Mouse (Mus musculus) c-Kit-positive CD71-positive TER-119-positive erythroid progenitor cells, embryonic 14.5 days (primary cell): ENCODE data around the gene Pifo.
"Not testable (repeated sequence)": the region's sequence is repeated elsewhere in the genome, so short reads cannot be mapped to it uniquely, and the experiment has no call there.

Source experiments
- DNase-seq: peaks from one replicate; pipeline ENCODE4 v3.0.0-alpha.2; 2013; ENCODE audit warnings: low spot score

Pifo gene

GRCm38 (mm10) chr3:106014546-106014945, at the start of gene Pifo:
Gene Pifo, minus strand, starts transcription at chr3:106014646.
- no peak for DNase-seq

GRCm38 (mm10) chr3:106057966-106058365, 43.5 kb upstream of the Pifo start:
- DNase-seq: no peak

GRCm38 (mm10) chr3:106051896-106052295, 37.5 kb upstream of the Pifo start:
- DNase-seq: no peak

GRCm38 (mm10) chr3:106040306-106040705, 25.9 kb upstream of the Pifo start:
- DNase-seq: peak; percentile 2

GRCm38 (mm10) chr3:106032781-106033180, 18.3 kb upstream of the Pifo start, which contains the start of gene Chil5:
Gene Chil5, minus strand, starts transcription at chr3:106032814.
- DNase-seq: no peak

GRCm38 (mm10) chr3:106024135-106024534, 9.7 kb upstream of the Pifo start:
- no peak for DNase-seq

- no peak for DNase-seq
These were observed 7.4 kb upstream of the Pifo start for GRCm38 (mm10) chr3:106021840-106022239.

GRCm38 (mm10) chr3:106003360-106003759, 11.1 kb downstream of the Pifo start:
- not testable (repeated sequence) for DNase-seq

GRCm38 (mm10) chr3:106001416-106002370, 12.8 kb downstream of the Pifo start:
- DNase-seq: no peak

- DNase-seq: no peak
These were observed 13.6 kb downstream of the Pifo start for GRCm38 (mm10) chr3:106000707-106001375.

GRCm38 (mm10) chr3:105994730-105995129, 19.7 kb downstream of the Pifo start:
- no peak for DNase-seq

GRCm38 (mm10) chr3:105991653-105992283, 22.7 kb downstream of the Pifo start:
- peak; percentile 37 for DNase-seq

GRCm38 (mm10) chr3:105989611-105990010, 24.8 kb downstream of the Pifo start:
- not testable (repeated sequence) for DNase-seq

- DNase-seq: no peak
These were observed 40.3 kb downstream of the Pifo start for GRCm38 (mm10) chr3:105974174-105974573.

GRCm38 (mm10) chr3:105973411-105973810, 41.0 kb downstream of the Pifo start, which contains the start of gene Ovgp1:
Gene Ovgp1, plus strand, starts transcription at chr3:105973711.
- no peak for DNase-seq

- no peak for DNase-seq
These were observed 42.5 kb downstream of the Pifo start for GRCm38 (mm10) chr3:105971831-105972446.

GRCm38 (mm10) chr3:105960700-105961099, 53.7 kb downstream of the Pifo start:
- DNase-seq: no peak

GRCm38 (mm10) chr3:105959999-105960398, 54.4 kb downstream of the Pifo start, which contains the start of gene Atp5f1:
Gene Atp5f1, minus strand, starts transcription at chr3:105960099.
- DNase-seq: no peak

GRCm38 (mm10) chr3:105959585-105959984, 54.9 kb downstream of the Pifo start:
- DNase-seq: no peak

GRCm38 (mm10) chr3:105958974-105959580, 55.4 kb downstream of the Pifo start, which contains the start of gene Wdr77:
Gene Wdr77, plus strand, starts transcription at chr3:105959369.
- DNase-seq: peak; percentile 100

GRCm38 (mm10) chr3:105958204-105958603, 56.2 kb downstream of the Pifo start:
- peak; percentile 35 for DNase-seq
